Mouse (Mus musculus) cerebellum, adult 11 months (tissue): ENCODE measurements around the gene B3gnt9.
A peak's percentile ranks its signal among the peaks of the same experiment; 100 is the strongest.

Experiments
- DNase-seq: peaks from one replicate; pipeline ENCODE4 v3.0.0; 2022

Gene B3gnt9

GRCm38 (mm10) chr8:105281821-105282220 lies 26.9 kb upstream of the B3gnt9 start:
- no peak for DNase-seq

GRCm38 (mm10) chr8:105280567-105280966 lies 25.6 kb upstream of the B3gnt9 start:
- DNase-seq: no peak

DNA sequence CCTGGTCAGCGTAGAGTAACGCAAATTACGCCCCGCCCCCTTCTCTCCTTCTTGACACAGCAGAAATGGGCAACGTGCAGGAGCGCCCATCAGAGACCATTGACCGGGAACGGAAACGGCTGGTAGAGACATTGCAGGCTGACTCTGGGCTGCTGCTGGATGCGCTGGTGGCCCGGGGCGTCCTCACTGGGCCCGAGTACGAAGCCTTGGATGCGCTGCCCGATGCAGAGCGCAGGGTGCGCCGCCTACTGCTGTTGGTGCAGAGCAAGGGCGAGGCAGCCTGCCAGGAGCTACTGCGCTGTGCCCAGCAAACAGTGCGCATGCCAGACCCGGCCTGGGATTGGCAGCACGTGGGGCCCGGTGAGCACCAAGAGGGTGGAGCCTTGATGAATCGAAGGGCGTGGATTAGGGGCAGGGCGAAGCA lies 24.0 kb upstream of the B3gnt9 start:
- DNase-seq: peak; percentile 92

DNA sequence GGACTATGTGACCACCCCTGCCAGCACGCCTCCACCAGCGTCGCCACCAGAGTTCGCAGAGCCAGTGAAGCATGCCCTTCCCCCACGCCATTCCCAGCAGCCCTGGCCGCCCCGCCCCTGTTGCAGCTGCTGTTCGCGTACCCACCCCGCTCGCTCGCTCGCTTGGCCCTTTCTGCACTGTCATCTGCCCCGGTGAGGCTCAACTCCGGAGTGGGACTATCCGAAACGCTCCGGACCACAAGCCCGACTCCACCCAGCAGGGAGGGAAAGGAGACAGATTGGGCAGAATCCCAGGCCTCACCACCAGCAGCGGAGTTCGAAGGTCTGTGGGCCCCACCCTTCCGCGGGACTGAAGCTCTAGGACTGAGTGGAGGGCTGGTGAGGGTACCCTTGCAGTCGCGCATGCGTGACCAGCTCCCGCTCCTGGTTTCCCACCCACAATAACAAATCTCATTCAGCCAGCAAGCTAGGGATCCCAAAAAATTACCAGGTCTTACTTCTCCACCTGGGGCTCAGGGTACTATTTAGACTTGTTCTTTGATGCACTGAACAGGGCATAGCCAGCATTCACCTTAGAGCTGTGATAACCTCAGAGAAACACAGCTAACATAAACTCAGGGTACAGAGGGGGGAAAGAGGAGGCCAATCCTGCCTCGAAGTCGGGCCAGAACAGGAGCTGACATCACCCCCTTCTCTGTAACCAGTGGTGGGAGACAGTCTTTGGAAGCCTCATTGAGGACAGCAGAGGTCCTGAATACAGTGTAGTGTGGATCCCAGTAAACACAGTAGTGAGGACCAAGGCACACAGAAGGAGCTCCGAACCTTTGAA lies 21.6 kb upstream of the B3gnt9 start:
- no peak for DNase-seq

- DNase-seq: no peak
Measured at GRCm38 (mm10) chr8:105275840-105276239, 20.9 kb upstream of the B3gnt9 start, which contains the start of gene Nol3. Gene Nol3 (plus strand): TSS chr8:105276140.

GRCm38 (mm10) chr8:105275387-105275786 lies 20.4 kb upstream of the B3gnt9 start:
- no peak for DNase-seq

- DNase-seq: no peak
Measured at GRCm38 (mm10) chr8:105270916-105271186, 15.9 kb upstream of the B3gnt9 start.

- no peak for DNase-seq
Measured at GRCm38 (mm10) chr8:105270101-105270915, 15.4 kb upstream of the B3gnt9 start.

- peak; percentile 59 for DNase-seq
Measured at GRCm38 (mm10) chr8:105269461-105269947, 14.6 kb upstream of the B3gnt9 start, which contains the start of gene Hsf4. Gene Hsf4 (plus strand): TSS chr8:105269801.

DNA sequence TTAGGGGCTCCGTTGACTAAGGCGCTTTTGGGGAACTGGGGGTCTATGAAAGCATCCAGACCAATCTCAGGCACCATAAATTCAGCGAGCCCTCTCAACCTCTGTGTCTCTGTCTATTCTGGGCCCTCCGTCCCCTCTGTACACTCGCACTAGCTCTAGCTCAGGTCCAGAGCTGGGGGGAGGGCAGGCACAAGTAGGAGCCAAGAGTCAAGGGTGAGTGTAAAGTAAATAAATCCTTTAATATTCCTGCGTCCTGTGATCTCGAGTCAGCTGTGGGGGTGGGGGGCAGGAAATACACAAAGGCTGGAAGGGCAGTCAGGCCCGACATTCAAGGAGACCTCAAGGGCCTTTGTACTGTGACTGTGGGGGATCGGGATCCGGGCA lies 14.1 kb upstream of the B3gnt9 start:
- DNase-seq: no peak

- DNase-seq: peak; percentile 68
Measured at GRCm38 (mm10) chr8:105268342-105269074, 13.6 kb upstream of the B3gnt9 start.

DNA sequence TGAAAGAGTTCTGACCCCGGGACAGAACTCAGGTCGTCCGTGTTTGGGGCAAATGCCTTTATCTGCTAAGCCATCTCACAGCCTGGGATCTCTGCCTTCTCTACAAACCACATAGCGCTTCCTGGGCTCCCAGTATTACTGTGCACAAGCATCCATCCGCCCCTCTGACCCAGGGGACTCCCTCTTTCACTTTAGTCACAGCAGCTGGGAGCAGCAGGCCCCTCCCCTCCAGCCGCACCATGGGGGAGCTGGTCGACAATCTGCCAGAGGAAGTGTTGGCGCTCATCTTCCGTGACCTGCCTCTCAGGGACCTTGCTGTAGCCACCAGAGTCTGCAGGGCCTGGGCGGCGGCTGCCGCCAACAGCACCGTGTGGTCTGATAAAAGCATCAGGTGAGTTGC lies 11.8 kb upstream of the B3gnt9 start:
- no peak for DNase-seq

- no peak for DNase-seq
Measured at GRCm38 (mm10) chr8:105265128-105265527, 10.2 kb upstream of the B3gnt9 start.

GRCm38 (mm10) chr8:105264024-105264982 lies 9.3 kb upstream of the B3gnt9 start, which contains the start of the genes Tradd and Fbxl8:
Gene Tradd (minus strand): TSS chr8:105264609.
Gene Fbxl8 (plus strand): TSS chr8:105264648.
- peak; percentile 50 for DNase-seq

GRCm38 (mm10) chr8:105263244-105263912 lies 8.4 kb upstream of the B3gnt9 start:
- DNase-seq: no peak

DNA sequence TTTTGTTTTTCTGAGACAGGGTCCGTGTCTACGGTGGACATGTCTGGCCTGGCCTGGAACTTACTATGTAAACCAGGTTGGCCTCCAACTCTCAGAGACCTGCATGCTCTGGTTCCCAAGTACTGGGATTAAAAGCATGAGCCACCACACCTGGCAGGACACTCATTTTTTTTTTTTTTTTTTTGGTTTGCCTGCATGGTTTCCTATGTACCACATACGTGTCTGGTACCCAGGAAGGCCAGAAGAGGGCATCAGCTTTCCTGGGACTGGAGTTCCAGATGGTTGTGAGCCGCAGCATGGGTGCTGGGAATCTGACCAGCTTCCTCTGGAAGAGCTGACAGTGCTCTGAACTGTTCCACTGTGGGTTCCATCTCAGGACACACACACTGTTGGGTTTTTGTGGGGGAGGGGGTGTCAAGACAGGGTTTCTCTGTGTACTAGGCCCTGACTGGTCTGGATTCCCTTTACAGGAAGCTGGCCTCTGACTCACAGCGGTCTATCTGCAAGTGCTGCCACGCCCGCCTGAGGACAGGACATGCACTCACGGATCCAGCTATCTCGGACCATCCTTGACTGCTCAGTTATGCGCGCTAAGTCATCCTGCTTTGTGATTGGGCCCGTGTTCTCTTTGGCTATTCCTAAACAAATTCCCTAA lies 6.5 kb upstream of the B3gnt9 start:
- DNase-seq: no peak

GRCm38 (mm10) chr8:105260371-105261099 lies 5.6 kb upstream of the B3gnt9 start:
- DNase-seq: no peak

DNA sequence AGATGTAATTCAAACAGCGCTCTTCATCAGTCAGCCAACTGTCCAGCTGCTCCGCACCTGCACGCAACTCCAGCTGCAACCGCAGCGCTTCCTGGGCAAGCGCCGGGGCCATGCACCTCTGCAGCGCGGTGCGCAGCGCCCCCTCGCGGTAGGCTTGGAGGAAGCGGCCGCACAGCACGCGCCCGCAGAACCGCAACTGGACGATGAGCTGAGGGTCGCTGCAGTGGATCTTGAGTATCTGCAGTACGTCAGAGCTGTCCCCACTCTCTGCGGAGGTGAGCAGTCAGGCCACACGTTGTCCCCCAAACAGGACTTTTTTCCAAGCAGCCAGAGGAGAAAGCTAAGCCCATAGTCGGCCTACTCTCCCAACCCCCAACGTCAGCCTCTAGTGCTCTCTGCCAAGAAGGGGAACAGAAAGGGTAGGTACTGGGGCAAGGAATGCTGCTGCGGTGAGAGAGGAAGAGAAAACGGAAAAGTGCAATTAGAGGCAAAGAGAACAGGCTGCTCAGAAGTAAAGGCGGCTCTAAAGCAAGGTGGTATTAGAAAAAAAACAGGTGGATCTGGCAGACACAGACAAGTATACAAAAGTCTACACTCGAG lies 4.9 kb upstream of the B3gnt9 start:
- peak; percentile 68 for DNase-seq

GRCm38 (mm10) chr8:105258911-105259720 lies 4.2 kb upstream of the B3gnt9 start:
- DNase-seq: no peak
